Mouse (Mus musculus) liver, embryonic 11.5 days (tissue): ENCODE data around the gene Galnt9. TPM values are rescaled to one million over a fixed set of nuclear protein-coding genes. Genes with fewer than 3 reads are reported as not detected.

Experiments
- ATAC-seq: fragments of 200-750 bp; cut with Nextera tagmentation; replicated peaks from 2 replicates; pipeline ENCODE4 v1.8.0; 2017; ENCODE audit warnings: moderate number of reproducible peaks, mild to moderate bottlenecking, moderate TSS enrichment, moderate library complexity; ENCODE audit not compliant: low FRiP score
- DNase-seq: peaks from one replicate; pipeline ENCODE4 v3.0.0-alpha.2; 2017; ENCODE audit warnings: low spot score
- H3K27ac ChIP-seq: fragments of 300-500 bp; sonication (generic); 2 replicates; pipeline ENCODE4 v1.5.1; 2014; ENCODE audit warnings: mild to moderate bottlenecking, low read depth, low read length, control low read depth
- H3K27me3 ChIP-seq: fragments of 300-500 bp; sonication (generic); replicated peaks from 2 replicates; pipeline ENCODE4 v1.6.1; 2014; ENCODE audit warnings: low read length, mixed read lengths; ENCODE audit not compliant: control insufficient read depth, insufficient read depth
- H3K36me3 ChIP-seq: fragments of 300-500 bp; sonication (generic); 2 replicates; pipeline ENCODE4 v1.6.1; 2014; ENCODE audit warnings: mild to moderate bottlenecking, low read length, moderate library complexity, mixed read lengths; ENCODE audit not compliant: control insufficient read depth, insufficient read depth
- H3K4me1 ChIP-seq: fragments of 300-500 bp; sonication (generic); replicated peaks from 2 replicates; pipeline ENCODE4 v1.6.1; 2014; ENCODE audit warnings: low read length, mixed read lengths; ENCODE audit not compliant: control insufficient read depth, insufficient read depth
- H3K4me2 ChIP-seq: fragments of 300-500 bp; sonication (generic); 2 replicates; pipeline ENCODE4 v1.6.1; 2014; ENCODE audit warnings: mild to moderate bottlenecking, control low read depth, moderate library complexity
- H3K4me3 ChIP-seq: fragments of 300-500 bp; sonication (generic); 2 replicates; pipeline ENCODE4 v1.5.1; 2014; ENCODE audit warnings: low read depth, low read length, control low read depth
- H3K9ac ChIP-seq: fragments of 300-500 bp; sonication (generic); 2 replicates; pipeline ENCODE4 v1.6.1; 2014; ENCODE audit warnings: low read depth, low read length, control low read depth
- H3K9me3 ChIP-seq: fragments of 300-500 bp; sonication (generic); 2 replicates; pipeline ENCODE4 v1.6.1; 2016; ENCODE audit warnings: low read length, inconsistent platforms, mixed read lengths; ENCODE audit not compliant: control insufficient read depth
- WGBS: fragments of 180-500 bp; shearing (Covaris S2); extraction: QIAGEN DNeasy Blood & Tissue Kit; methylation state at CpG from one replicate; pipeline ENCODE4 v1.1.7; 2014; 5-methylcytosine and 5-hydroxymethylcytosine counted together
- polyA plus RNA-seq: library from polyadenylated mRNA; unstranded; fragments of >200 nt; fragmentation: Nextera tagmentation; extraction: Ambion mirVana; gene quantifications from 2 replicates; pipeline ENCODE4 v1.2.1, GENCODE M21; 2014

Galnt9 gene
- polyA plus RNA-seq, 1 experiment from 2014 or later, result 0.07 TPM

- WGBS, result 59% methylated on average over 7 of the region's 7 CpGs
- ATAC-seq, result peak; percentile 49; the same call in 1 of the 2 replicates
- no peaks in the 10 kb centered on the region for H3K36me3 ChIP-seq
- H3K4me3 ChIP-seq, result no peak overlapping the region
- H3K27me3 ChIP-seq, result no peaks in the 10 kb centered on the region
- H3K27ac ChIP-seq, result no peak overlapping the region
- H3K9me3 ChIP-seq, result no peaks in the 10 kb centered on the region
- no peaks in the 10 kb centered on the region for H3K4me1 ChIP-seq
- no peak for DNase-seq
- no peak overlapping the region for H3K9ac ChIP-seq
- no peak overlapping the region for H3K4me2 ChIP-seq
Measured at GRCm38 (mm10) chr5:110603016-110603685, 59.0 kb downstream of the Galnt9 start.

GRCm38 (mm10) chr5:110604311-110604710, 60.2 kb downstream of the Galnt9 start:
- H3K36me3 ChIP-seq, result no peaks in the 10 kb centered on the region
- H3K27me3 ChIP-seq, result no peaks in the 10 kb centered on the region
- ATAC-seq, result no peak
- H3K4me3 ChIP-seq, result no peak overlapping the region
- H3K9ac ChIP-seq, result no peak overlapping the region
- H3K4me1 ChIP-seq, result no peaks in the 10 kb centered on the region
- no peak overlapping the region for H3K27ac ChIP-seq
- no peak for DNase-seq
- H3K9me3 ChIP-seq, result no peaks in the 10 kb centered on the region
- 81% methylated on average over 2 of the region's 2 CpGs for WGBS
- no peak overlapping the region for H3K4me2 ChIP-seq

GRCm38 (mm10) chr5:110605531-110606221, 61.5 kb downstream of the Galnt9 start:
- no peak overlapping the region for H3K9ac ChIP-seq
- no peak overlapping the region for H3K4me2 ChIP-seq
- WGBS, result 44% methylated on average over 5 of the region's 5 CpGs
- ATAC-seq (no peak), DNase-seq (no peak)
- no peaks in the 10 kb centered on the region for H3K36me3 ChIP-seq
- no peaks in the 10 kb centered on the region for H3K9me3 ChIP-seq
- H3K4me3 ChIP-seq, result no peak overlapping the region
- H3K27ac ChIP-seq, result no peak overlapping the region
- H3K27me3 ChIP-seq, result no peaks in the 10 kb centered on the region
- no peaks in the 10 kb centered on the region for H3K4me1 ChIP-seq

GRCm38 (mm10) chr5:110607767-110608166, 63.6 kb downstream of the Galnt9 start:
- Histone ChIP-seq H3K9ac (no peak overlapping the region), H3K4me2 (no peak overlapping the region), H3K4me3 (no peak overlapping the region), H3K9me3 (no peaks in the 10 kb centered on the region), H3K36me3 (no peaks in the 10 kb centered on the region), H3K4me1 (no peaks in the 10 kb centered on the region), H3K27ac (no peak overlapping the region), H3K27me3 (no peaks in the 10 kb centered on the region)
- DNase-seq, result no peak
- no peak for ATAC-seq
- 76% methylated on average over 3 of the region's 3 CpGs for WGBS

GRCm38 (mm10) chr5:110608336-110608735, 64.2 kb downstream of the Galnt9 start:
- Histone ChIP-seq H3K4me2 (no peak overlapping the region), H3K9me3 (no peaks in the 10 kb centered on the region), H3K27me3 (no peaks in the 10 kb centered on the region), H3K36me3 (no peaks in the 10 kb centered on the region), H3K4me1 (no peaks in the 10 kb centered on the region), H3K4me3 (no peak overlapping the region), H3K27ac (no peak overlapping the region), H3K9ac (no peak overlapping the region)
- no peak for ATAC-seq
- no peak for DNase-seq
- WGBS, result 70% methylated on average over 6 of the region's 6 CpGs

GRCm38 (mm10) chr5:110608941-110609340, 64.8 kb downstream of the Galnt9 start:
- Histone ChIP-seq H3K4me1 (no peaks in the 10 kb centered on the region), H3K4me3 (no peak overlapping the region), H3K9ac (no peak overlapping the region), H3K36me3 (no peaks in the 10 kb centered on the region), H3K27ac (no peak overlapping the region), H3K4me2 (no peak overlapping the region), H3K9me3 (no peaks in the 10 kb centered on the region), H3K27me3 (no peaks in the 10 kb centered on the region)
- DNase-seq (no peak), ATAC-seq (no peak)
- 66% methylated on average over 8 of the region's 8 CpGs for WGBS

GRCm38 (mm10) chr5:110609425-110609824, 65.3 kb downstream of the Galnt9 start:
- WGBS, result 72% methylated on average over 3 of the region's 3 CpGs
- Histone ChIP-seq H3K4me3 (no peak overlapping the region), H3K27me3 (no peaks in the 10 kb centered on the region), H3K4me2 (no peak overlapping the region), H3K9me3 (no peaks in the 10 kb centered on the region), H3K4me1 (no peaks in the 10 kb centered on the region), H3K27ac (no peak overlapping the region), H3K36me3 (no peaks in the 10 kb centered on the region), H3K9ac (no peak overlapping the region)
- no peak for ATAC-seq
- no peak for DNase-seq

GRCm38 (mm10) chr5:110609868-110610267, 65.7 kb downstream of the Galnt9 start:
- Histone ChIP-seq H3K9ac (no peak overlapping the region), H3K9me3 (no peaks in the 10 kb centered on the region), H3K4me1 (no peaks in the 10 kb centered on the region), H3K27me3 (no peaks in the 10 kb centered on the region), H3K4me2 (no peak overlapping the region), H3K4me3 (no peak overlapping the region), H3K27ac (no peak overlapping the region), H3K36me3 (no peaks in the 10 kb centered on the region)
- ATAC-seq, result no peak
- WGBS, result 77% methylated on average over 5 of the region's 5 CpGs
- no peak for DNase-seq

- ATAC-seq (no peak), DNase-seq (no peak)
- H3K27me3 ChIP-seq, result no peaks in the 10 kb centered on the region
- H3K36me3 ChIP-seq, result no peaks in the 10 kb centered on the region
- no peak overlapping the region for H3K4me3 ChIP-seq
- 87% methylated on average over 7 of the region's 7 CpGs for WGBS
- no peaks in the 10 kb centered on the region for H3K9me3 ChIP-seq
- no peak overlapping the region for H3K4me2 ChIP-seq
- H3K27ac ChIP-seq, result no peak overlapping the region
- no peaks in the 10 kb centered on the region for H3K4me1 ChIP-seq
- H3K9ac ChIP-seq, result no peak overlapping the region
Measured at GRCm38 (mm10) chr5:110610484-110610883, 66.3 kb downstream of the Galnt9 start.
